Mouse (Mus musculus): ENCODE results near the gene Tsc22d3. TPM values are rescaled to one million over a fixed set of nuclear protein-coding genes. Genes with fewer than 3 reads are reported as not detected.
A peak's percentile ranks its signal among the peaks of the same experiment; 100 is the strongest.

Tsc22d3 gene
- polyA plus RNA-seq, 2 experiments = 52.9 to 96.0 TPM

DNA sequence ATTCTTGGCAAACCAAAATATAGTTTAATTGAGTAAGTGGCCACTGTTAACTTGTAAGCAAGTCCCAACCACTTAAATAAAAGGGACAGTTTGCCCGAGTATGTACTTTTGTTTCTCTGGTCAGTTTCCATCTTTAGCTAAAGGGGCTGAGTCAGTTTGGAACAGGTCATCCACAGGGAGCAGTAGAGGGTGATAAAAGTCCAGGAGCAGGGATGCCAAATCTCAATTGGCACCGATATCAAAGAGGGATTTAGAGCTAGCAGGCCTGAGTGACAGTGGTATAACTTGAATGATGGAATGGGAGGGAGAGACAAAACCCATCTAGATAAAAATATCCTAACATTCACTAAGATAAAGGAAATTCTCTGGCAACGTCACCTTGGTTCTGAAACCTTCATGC, 45.0 kb downstream of the Tsc22d3 start:
- H3K9ac ChIP-seq (ENCODE audit: low read depth, low read length, severe bottlenecking) = no peak overlapping the region
- no peak for TF ChIP-seq POLR2A (IDR thresholded peaks at IDR 0.05; ENCODE audit: borderline replicate concordance, extremely low read depth, insufficient read depth, insufficient read length)
- WGBS = 72% methylated on average over 3 of the region's 3 CpGs
- ATAC-seq (ENCODE audit: low FRiP score, low read depth) = no peak
- peaks cover 7% of the 10 kb centered on the region; the same call in 1 of the 2 replicates for H3K27me3 ChIP-seq (ENCODE audit: control insufficient read depth, insufficient read depth, low read length)
- no peak overlapping the region for H3K4me2 ChIP-seq (replicated peaks; ENCODE audit: low read depth, low read length, severe bottlenecking)
- H3K36me3 ChIP-seq (ENCODE audit: control insufficient read depth, insufficient read depth, low read length) = no peaks in the 10 kb centered on the region
- H3K27ac ChIP-seq (replicated peaks; ENCODE audit: low read depth, low read length) = no peak overlapping the region
- no peaks in the 10 kb centered on the region for H3K9me3 ChIP-seq (ENCODE audit: control insufficient read depth, low read length)
- no peak overlapping the region for H3K4me3 ChIP-seq (replicated peaks; ENCODE audit: low read length)
- H3K4me1 ChIP-seq (ENCODE audit: control insufficient read depth, insufficient read depth, low read length) = no peaks in the 10 kb centered on the region
- DNase-seq (ENCODE audit: low spot score) = no peak

GRCm38 (mm10) chrX:140547660-140548419, 52.6 kb downstream of the Tsc22d3 start:
- H3K9ac ChIP-seq (ENCODE audit: low read depth, low read length, severe bottlenecking) = no peak overlapping the region
- no peak overlapping the region for H3K4me3 ChIP-seq (replicated peaks; ENCODE audit: low read length)
- ATAC-seq (ENCODE audit: low FRiP score, low read depth) = no peak
- no peaks in the 10 kb centered on the region for H3K4me1 ChIP-seq (ENCODE audit: control insufficient read depth, insufficient read depth, low read length)
- H3K4me2 ChIP-seq (replicated peaks; ENCODE audit: low read depth, low read length, severe bottlenecking) = no peak overlapping the region
- H3K36me3 ChIP-seq (ENCODE audit: control insufficient read depth, insufficient read depth, low read length) = no peaks in the 10 kb centered on the region
- 79% methylated on average over 7 of the region's 7 CpGs for WGBS
- H3K27ac ChIP-seq (replicated peaks; ENCODE audit: low read depth, low read length) = no peak overlapping the region
- H3K27me3 ChIP-seq (ENCODE audit: control insufficient read depth, insufficient read depth, low read length) = no peaks in the 10 kb centered on the region; the same call in 1 of the 2 replicates
- DNase-seq (ENCODE audit: low spot score) = no peak
- no peak for TF ChIP-seq POLR2A (IDR thresholded peaks at IDR 0.05; ENCODE audit: borderline replicate concordance, extremely low read depth, insufficient read depth, insufficient read length)
- no peaks in the 10 kb centered on the region for H3K9me3 ChIP-seq (ENCODE audit: control insufficient read depth, low read length)

- H3K36me3 ChIP-seq (ENCODE audit: control insufficient read depth, insufficient read depth, low read length) = no peaks in the 10 kb centered on the region; the same call in 1 of the 2 replicates
- DNase-seq (ENCODE audit: low spot score) (no peak), ATAC-seq (ENCODE audit: low FRiP score, low read depth) (no peak)
- H3K27me3 ChIP-seq (ENCODE audit: control insufficient read depth, insufficient read depth, low read length) = no peaks in the 10 kb centered on the region
- no peaks in the 10 kb centered on the region for H3K9me3 ChIP-seq (ENCODE audit: control insufficient read depth, low read length)
- no peak overlapping the region for H3K27ac ChIP-seq (replicated peaks; ENCODE audit: low read depth, low read length)
- no peak for TF ChIP-seq POLR2A (IDR thresholded peaks at IDR 0.05; ENCODE audit: borderline replicate concordance, extremely low read depth, insufficient read depth, insufficient read length)
- H3K4me3 ChIP-seq (replicated peaks; ENCODE audit: low read length) = no peak overlapping the region
- H3K4me2 ChIP-seq (replicated peaks; ENCODE audit: low read depth, low read length, severe bottlenecking) = no peak overlapping the region
- no peak overlapping the region for H3K9ac ChIP-seq (ENCODE audit: low read depth, low read length, severe bottlenecking)
- WGBS = 40% methylated on average over 3 of the region's 3 CpGs
- no peaks in the 10 kb centered on the region for H3K4me1 ChIP-seq (ENCODE audit: control insufficient read depth, insufficient read depth, low read length)
Observed at GRCm38 (mm10) chrX:140544737-140545136, 55.7 kb downstream of the Tsc22d3 start.

- peak overlapping the region; percentile 64 for H3K9ac ChIP-seq (ENCODE audit: low read depth, low read length, severe bottlenecking)
- peak; percentile 85 for ATAC-seq (ENCODE audit: low FRiP score, low read depth)
Observed at GRCm38 (mm10) chrX:140542938-140543673, 57.4 kb downstream of the Tsc22d3 start.

DNA sequence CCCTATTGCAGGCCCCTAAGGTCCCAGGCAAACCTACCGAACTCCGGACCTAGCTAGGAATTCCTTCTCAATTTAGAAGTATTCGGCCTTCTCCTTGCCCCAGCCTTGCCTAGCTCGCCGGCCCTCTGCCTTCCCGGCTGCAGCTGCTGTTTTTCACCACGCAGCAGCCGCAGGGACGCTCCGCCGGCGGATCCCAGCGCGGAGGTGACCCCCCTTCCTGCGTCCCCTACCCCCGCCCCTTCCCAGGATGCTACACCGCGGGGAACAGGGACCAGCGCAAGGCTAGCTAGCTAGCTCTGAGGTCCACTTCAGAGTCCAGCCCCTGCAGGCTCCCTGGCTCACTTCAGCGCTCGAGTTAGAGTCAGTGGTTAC, 58.0 kb downstream of the Tsc22d3 start:
- DNase-seq (ENCODE audit: low spot score) (no peak), ATAC-seq (ENCODE audit: low FRiP score, low read depth) (peak; percentile 82)
- Histone ChIP-seq H3K4me2 (replicated peaks; ENCODE audit: low read depth, low read length, severe bottlenecking) (peak overlapping the region; percentile 49), H3K9me3 (ENCODE audit: control insufficient read depth, low read length) (no peaks in the 10 kb centered on the region), H3K4me3 (replicated peaks; ENCODE audit: low read length) (peak overlapping the region; percentile 47), H3K27ac (replicated peaks; ENCODE audit: low read depth, low read length) (peak overlapping the region; percentile 84), H3K4me1 (ENCODE audit: control insufficient read depth, insufficient read depth, low read length) (no peaks in the 10 kb centered on the region), H3K9ac (ENCODE audit: low read depth, low read length, severe bottlenecking) (peak overlapping the region; percentile 64), H3K27me3 (ENCODE audit: control insufficient read depth, insufficient read depth, low read length) (no peaks in the 10 kb centered on the region), H3K36me3 (ENCODE audit: control insufficient read depth, insufficient read depth, low read length) (no peaks in the 10 kb centered on the region; the same call in 1 of the 2 replicates)
- no peak for TF ChIP-seq POLR2A (IDR thresholded peaks at IDR 0.05; ENCODE audit: borderline replicate concordance, extremely low read depth, insufficient read depth, insufficient read length)
- 25% methylated on average over 21 of the region's 21 CpGs for WGBS

More at GRCm38 (mm10) chrX:140542938-140543673, 57.4 kb downstream of the Tsc22d3 start:
- Histone ChIP-seq H3K27me3 (ENCODE audit: control insufficient read depth, insufficient read depth, low read length) (no peaks in the 10 kb centered on the region), H3K9me3 (ENCODE audit: control insufficient read depth, low read length) (no peaks in the 10 kb centered on the region), H3K4me2 (replicated peaks; ENCODE audit: low read depth, low read length, severe bottlenecking) (peak overlapping the region; percentile 49), H3K27ac (replicated peaks; ENCODE audit: low read depth, low read length) (peak overlapping the region; percentile 84), H3K4me3 (replicated peaks; ENCODE audit: low read length) (peak overlapping the region; percentile 47), H3K36me3 (ENCODE audit: control insufficient read depth, insufficient read depth, low read length) (no peaks in the 10 kb centered on the region; the same call in 1 of the 2 replicates), H3K4me1 (ENCODE audit: control insufficient read depth, insufficient read depth, low read length) (no peaks in the 10 kb centered on the region)
- peak; percentile 57 for DNase-seq (ENCODE audit: low spot score)
- 31% methylated on average over 18 of the region's 18 CpGs for WGBS
- peak; percentile 78; the same call in 1 of the 2 replicates for TF ChIP-seq POLR2A (IDR thresholded peaks at IDR 0.05; ENCODE audit: borderline replicate concordance, extremely low read depth, insufficient read depth, insufficient read length)

Measured in limb, embryonic 14.5 days (tissue).